In the genomic region with DNA sequence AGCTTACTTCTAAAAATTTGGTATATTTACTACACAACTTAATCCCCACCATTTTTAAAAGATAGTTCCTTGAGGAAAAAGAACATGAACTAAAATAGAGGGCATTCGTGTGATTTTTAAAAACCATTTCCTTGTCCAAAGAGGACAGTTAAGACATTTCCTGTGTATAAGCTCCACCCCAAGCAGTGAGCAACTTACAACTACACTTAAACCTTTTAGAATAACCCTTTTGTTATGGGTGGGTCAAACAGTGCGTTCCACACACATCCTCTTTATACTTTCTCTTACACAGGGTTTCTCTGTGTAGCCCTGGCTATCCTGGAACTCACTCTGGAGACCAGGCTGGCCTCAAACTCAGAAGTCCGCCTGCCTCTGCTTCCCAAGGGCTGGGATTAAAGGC, we compare ENCODE assay signal across 10 mouse cellular contexts.
DNase-seq lines count a peak whose midpoint lies in the region; ATAC-seq lines count a peak whose summit lies in the region.
"Had no signal": no experiment of that assay in that cellular context is flagged by ENCODE, and none has a peak within 500 bp of the region (broad histone marks: within the 10 kb centered on the region; RNA-seq: fewer than 3 reads in every experiment).

No protein-coding gene starts in this region.

- no peaks in the 10 kb centered on the region for H3K27me3 ChIP-seq in forebrain, embryonic 10.5 days (ENCODE audit: poor library complexity, severe bottlenecking)
- H3K27me3 ChIP-seq in forebrain, embryonic 13.5 days, result no peaks in the 10 kb centered on the region
- no peaks in the 10 kb centered on the region for H3K27me3 ChIP-seq in lung, embryonic 16.5 days (ENCODE audit: control insufficient read depth, insufficient read depth, low read depth, low read length)
- no peaks in the 10 kb centered on the region for H3K27me3 ChIP-seq in intestine, embryonic 16.5 days (replicated peaks; ENCODE audit: control insufficient read depth, insufficient read depth, low read length)
- no peaks in the 10 kb centered on the region for H3K27me3 ChIP-seq in splenic B cell, adult 2 months (ENCODE audit: control insufficient read depth, insufficient read depth, low read length, poor library complexity, severe bottlenecking)
- no peaks in the 10 kb centered on the region; the same call in 1 of the 2 replicates for H3K27me3 ChIP-seq in forebrain, embryonic 12.5 days

- no peak for DNase-seq in forebrain, embryonic 10.5 days (ENCODE audit: extremely low spot score, low spot score)
- DNase-seq in lung, postnatal 36 days, result no peak
- peak; percentile 56 for DNase-seq in splenic B cell, adult 2 months (ENCODE audit: low read depth, low spot score)
- no peak for DNase-seq in cerebellum, postnatal 14 days
- DNase-seq: adrenal gland, postnatal 36 days; lung, postnatal 14 days had no signal

- H3K27ac ChIP-seq in forebrain, embryonic 10.5 days, result no peak overlapping the region
- H3K27ac ChIP-seq in forebrain, embryonic 13.5 days, result no peak overlapping the region
- peak overlapping the region; percentile 20; the same call in 1 of the 2 replicates for H3K27ac ChIP-seq in lung, embryonic 16.5 days (ENCODE audit: low read length)
- peak overlapping the region; percentile 77 for H3K27ac ChIP-seq in intestine, embryonic 16.5 days (ENCODE audit: low read length)
- H3K27ac ChIP-seq in forebrain, embryonic 12.5 days, result no peak overlapping the region

- peak overlapping the region; percentile 65; the same call in 1 of the 2 replicates for H3K4me3 ChIP-seq in forebrain, embryonic 10.5 days
- H3K4me3 ChIP-seq in forebrain, embryonic 13.5 days, result no peak overlapping the region
- H3K4me3 ChIP-seq in lung, embryonic 16.5 days (ENCODE audit: low read length), result no peak overlapping the region
- H3K4me3 ChIP-seq in intestine, embryonic 16.5 days (ENCODE audit: low read length), result peak overlapping the region; percentile 59
- no peak overlapping the region for H3K4me3 ChIP-seq in forebrain, embryonic 12.5 days (replicated peaks)

- H3K4me2 ChIP-seq in forebrain, embryonic 13.5 days, result no peak overlapping the region
- H3K4me2 ChIP-seq in lung, embryonic 16.5 days (ENCODE audit: low read depth, low read length), result 0 out of 2 replicates have a peak overlapping the region, but pooled peaks have one; percentile 66
- peak overlapping the region; percentile 71 for H3K4me2 ChIP-seq in intestine, embryonic 16.5 days (ENCODE audit: low read depth, low read length)
- H3K4me2 ChIP-seq in forebrain, embryonic 12.5 days, result no peak overlapping the region

- no peak overlapping the region for H3K9ac ChIP-seq in forebrain, embryonic 13.5 days
- no peak overlapping the region for H3K9ac ChIP-seq in lung, embryonic 16.5 days (ENCODE audit: low read length)
- peak overlapping the region; percentile 74 for H3K9ac ChIP-seq in intestine, embryonic 16.5 days (ENCODE audit: low read depth, low read length)
- no peak overlapping the region for H3K9ac ChIP-seq in forebrain, embryonic 12.5 days

- H3K4me1 ChIP-seq in forebrain, embryonic 10.5 days, result peaks cover 42% of the 10 kb centered on the region
- peaks cover 14% of the 10 kb centered on the region for H3K4me1 ChIP-seq in forebrain, embryonic 13.5 days
- peaks cover 44% of the 10 kb centered on the region for H3K4me1 ChIP-seq in lung, embryonic 16.5 days (replicated peaks; ENCODE audit: control insufficient read depth, insufficient read depth, low read length)
- H3K4me1 ChIP-seq in intestine, embryonic 16.5 days (ENCODE audit: control insufficient read depth, insufficient read depth, low read length), result peaks cover 34% of the 10 kb centered on the region
- H3K4me1 ChIP-seq in forebrain, embryonic 12.5 days, result peaks cover 23% of the 10 kb centered on the region

- no peaks in the 10 kb centered on the region for H3K9me3 ChIP-seq in forebrain, embryonic 10.5 days
- no peaks in the 10 kb centered on the region for H3K9me3 ChIP-seq in forebrain, embryonic 13.5 days (replicated peaks)
- no peaks in the 10 kb centered on the region for H3K9me3 ChIP-seq in lung, embryonic 16.5 days (ENCODE audit: control insufficient read depth, low read length)
- no peaks in the 10 kb centered on the region for H3K9me3 ChIP-seq in intestine, embryonic 16.5 days (ENCODE audit: control insufficient read depth, low read length)
- H3K9me3 ChIP-seq in forebrain, embryonic 12.5 days, result no peaks in the 10 kb centered on the region

- no peaks in the 10 kb centered on the region for H3K36me3 ChIP-seq in forebrain, embryonic 10.5 days (replicated peaks)
- H3K36me3 ChIP-seq in forebrain, embryonic 13.5 days (ENCODE audit: poor library complexity, severe bottlenecking), result no peaks in the 10 kb centered on the region
- H3K36me3 ChIP-seq in lung, embryonic 16.5 days (ENCODE audit: control insufficient read depth, insufficient read depth, low read length), result no peaks in the 10 kb centered on the region
- no peaks in the 10 kb centered on the region for H3K36me3 ChIP-seq in intestine, embryonic 16.5 days (ENCODE audit: control insufficient read depth, insufficient read depth, low read length)
- H3K36me3 ChIP-seq in splenic B cell, adult 2 months (ENCODE audit: control insufficient read depth, insufficient read depth, low read length, poor library complexity, severe bottlenecking), result no peaks in the 10 kb centered on the region
- H3K36me3 ChIP-seq in forebrain, embryonic 12.5 days (replicated peaks), result no peaks in the 10 kb centered on the region

- 84% methylated on average over 3 of the region's 3 CpGs for WGBS in forebrain, embryonic 10.5 days
- 81% methylated on average over 3 of the region's 3 CpGs for WGBS in forebrain, embryonic 13.5 days
- 48% methylated on average over 3 of the region's 3 CpGs for WGBS in lung, embryonic 16.5 days
- WGBS in intestine, embryonic 16.5 days, result 47% methylated on average over 3 of the region's 3 CpGs
- WGBS in forebrain, embryonic 12.5 days, result 87% methylated on average over 3 of the region's 3 CpGs

- no peak for ATAC-seq in forebrain, embryonic 13.5 days
- ATAC-seq in lung, embryonic 16.5 days (ENCODE audit: low read depth), result no peak
- no peak for ATAC-seq in intestine, embryonic 16.5 days
- no peak for ATAC-seq in forebrain, embryonic 12.5 days (ENCODE audit: low FRiP score)

Comparison
In these comparisons a context has a peak if more than half of its experiments do, and no peak if none do; other contexts are left out.
1. H3K4me3 ChIP-seq: peak in forebrain, embryonic 10.5 days (single experiment) and intestine, embryonic 16.5 days (single experiment); none in forebrain, embryonic 13.5 days (single experiment), lung, embryonic 16.5 days (single experiment) and forebrain, embryonic 12.5 days (single experiment).
2. H3K27ac ChIP-seq: peak in lung, embryonic 16.5 days (single experiment) and intestine, embryonic 16.5 days (single experiment); none in forebrain, embryonic 10.5 days (single experiment), forebrain, embryonic 13.5 days (single experiment) and forebrain, embryonic 12.5 days (single experiment).
3. H3K4me2 ChIP-seq: peak in lung, embryonic 16.5 days (single experiment) and intestine, embryonic 16.5 days (single experiment); none in forebrain, embryonic 13.5 days (single experiment) and forebrain, embryonic 12.5 days (single experiment).